Mouse (Mus musculus) lung, adult 2 months (tissue): ENCODE data around the gene Garnl3. TPM values are rescaled to one million over a fixed set of nuclear protein-coding genes. Genes with fewer than 3 reads are reported as not detected.
A peak's percentile ranks its signal among the peaks of the same experiment; 100 is the strongest.

ENCODE experiments used
- DNase-seq: peaks from one replicate; pipeline ENCODE4 v3.0.0; 2022
- H3K4me1 ChIP-seq: fragments of 200-500 bp; 2 replicates; pipeline ENCODE4 v1.6.1; 2011; ENCODE audit warnings: low read length; ENCODE audit not compliant: control insufficient read depth, insufficient read depth
- H3K4me3 ChIP-seq: fragments of 200-500 bp; replicated peaks from 2 replicates; pipeline ENCODE3; 2011; ENCODE audit warnings: low read depth, mild to moderate bottlenecking, control low read depth, low read length; ENCODE audit errors: extremely low read depth
- CTCF ChIP-seq: fragments of 200-500 bp; IDR thresholded peaks from 2 replicates; pipeline ENCODE4 v1.5.1; 2011; ENCODE audit warnings: mild to moderate bottlenecking, low read length, control low read depth; ENCODE audit not compliant: insufficient read depth
- POLR2A ChIP-seq: fragments of 200-500 bp; IDR thresholded peaks from 2 replicates; pipeline ENCODE4 v1.6.1; 2011; ENCODE audit warnings: low read depth, mild to moderate bottlenecking, control low read depth, low read length, borderline replicate concordance; ENCODE audit errors: extremely low read depth
- WGBS: fragments of 180-500 bp; shearing (Covaris S2); methylation state at CpG from one replicate; pipeline ENCODE4 v1.1.7; 2018; 5-methylcytosine and 5-hydroxymethylcytosine counted together
- polyA plus RNA-seq: library from polyadenylated mRNA; depleted of rRNA; stranded (reverse); fragments of >200 nt; gene quantifications from 2 replicates; pipeline ENCODE4 v1.2.3, GENCODE M21; 2012

The Garnl3 gene
- polyA plus RNA-seq, 1 experiment: 12.0 TPM

DNA sequence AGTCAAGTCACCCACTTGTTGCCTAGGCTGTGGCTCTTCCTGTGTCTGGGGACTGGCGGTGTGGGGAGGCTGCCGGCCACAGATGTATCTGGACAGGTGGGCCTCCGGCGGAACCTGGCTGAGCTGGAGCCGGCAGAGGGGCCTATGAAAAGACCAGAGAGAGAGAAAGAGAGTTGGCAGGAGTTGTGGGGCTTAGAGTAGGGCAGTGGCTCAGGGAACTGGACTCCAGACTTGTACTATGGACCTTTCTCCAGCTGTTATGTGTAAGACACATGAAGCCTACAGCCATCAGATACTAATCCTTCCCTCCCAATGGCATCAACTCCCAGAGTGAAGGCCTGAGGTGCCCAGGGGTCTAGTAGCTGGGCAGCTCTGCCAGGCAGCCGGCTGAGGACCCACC, 27.4 kb upstream of the Garnl3 start:
- Histone ChIP-seq H3K4me3 (no peak overlapping the region), H3K4me1 (peaks cover 6% of the 10 kb centered on the region)
- WGBS: 82% methylated on average over 6 of the region's 6 CpGs
- TF ChIP-seq CTCF (no peak), POLR2A (no peak)
- no peak for DNase-seq

DNA sequence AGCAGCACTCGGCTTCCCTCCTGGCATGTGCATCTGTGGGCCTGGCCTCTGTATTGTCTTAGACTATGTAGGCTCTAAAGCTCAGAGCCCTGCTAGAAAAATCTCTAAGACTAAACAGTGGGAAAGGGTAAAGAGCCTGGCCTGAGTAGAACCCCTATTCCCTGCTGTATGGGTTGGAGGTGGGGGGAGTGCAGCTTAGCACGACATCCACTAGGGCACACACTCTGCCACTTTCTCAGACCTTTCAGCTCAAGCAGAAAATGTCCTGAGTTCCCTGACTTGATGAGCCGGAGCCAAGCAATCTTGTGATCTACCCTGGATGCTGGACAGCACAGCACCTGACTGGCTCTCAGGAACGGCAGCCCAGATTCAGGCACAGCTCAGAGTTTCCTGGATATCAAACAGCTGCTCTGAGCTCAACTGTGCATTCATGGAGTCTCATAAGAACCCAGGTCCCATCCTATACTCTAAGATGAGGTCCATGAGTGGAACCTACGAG, 24.9 kb upstream of the Garnl3 start:
- no peak overlapping the region for H3K4me3 ChIP-seq
- H3K4me1 ChIP-seq: peaks cover 6% of the 10 kb centered on the region
- TF ChIP-seq POLR2A (no peak), CTCF (no peak)
- no peak for DNase-seq
- WGBS: 81% methylated on average over 5 of the region's 5 CpGs

DNA sequence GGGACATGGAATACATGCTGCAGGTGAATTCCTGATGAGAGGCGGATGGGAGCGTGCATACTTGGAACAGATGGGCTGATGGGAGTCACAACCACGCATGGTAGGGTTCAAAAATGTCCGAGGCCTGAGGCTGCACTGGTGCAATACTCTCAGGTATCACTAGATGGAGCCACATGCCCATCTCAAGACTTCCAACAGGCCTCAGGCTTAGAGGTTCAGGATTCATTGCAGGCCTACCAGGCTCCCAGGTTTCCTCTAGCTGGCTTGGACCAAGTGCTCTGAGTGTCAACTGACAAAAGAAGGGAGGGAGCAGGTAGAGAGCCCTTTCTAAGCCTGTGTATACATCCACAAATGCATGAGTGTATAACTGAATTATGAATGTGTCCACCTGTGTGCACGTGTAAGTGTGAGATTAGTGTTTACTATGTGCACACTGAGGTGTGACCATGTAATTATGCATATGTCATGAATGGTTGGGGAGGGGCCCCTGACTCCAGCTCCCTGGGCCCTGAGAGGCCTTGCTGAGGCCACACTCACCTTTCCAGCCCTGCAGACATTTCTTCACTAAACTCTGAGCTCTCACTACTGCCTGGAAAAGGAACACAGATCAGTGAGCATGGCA, 23.4 kb upstream of the Garnl3 start:
- Histone ChIP-seq H3K4me3 (no peak overlapping the region), H3K4me1 (peaks cover 4% of the 10 kb centered on the region)
- WGBS: 29% methylated on average over 5 of the region's 5 CpGs
- DNase-seq: peak; percentile 73
- TF ChIP-seq CTCF (peak; percentile 96), POLR2A (no peak)

DNA sequence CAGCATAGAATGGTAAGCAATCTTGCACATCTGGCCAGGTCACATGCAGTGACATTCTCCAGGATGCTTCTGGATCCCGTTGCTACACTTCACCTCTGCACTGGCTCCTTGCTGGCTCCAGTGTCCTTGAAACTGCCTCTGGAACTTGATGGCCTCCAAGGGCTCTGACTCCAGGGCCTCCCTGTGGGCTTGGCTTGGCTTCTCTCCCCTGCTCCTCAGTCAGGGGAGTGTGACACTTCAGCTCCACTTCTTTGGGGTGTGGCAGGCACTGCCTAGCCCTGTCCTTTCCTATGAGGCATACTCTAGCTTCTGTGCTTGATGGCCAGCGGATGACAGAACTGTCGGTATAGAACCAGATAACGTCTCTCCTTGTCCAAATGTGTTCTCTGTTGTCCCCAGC, 15.5 kb upstream of the Garnl3 start:
- Histone ChIP-seq H3K4me1 (no peaks in the 10 kb centered on the region), H3K4me3 (no peak overlapping the region)
- no peak for TF ChIP-seq POLR2A
- TF ChIP-seq CTCF: no peak
- WGBS: 65% methylated on average over 4 of the region's 4 CpGs
- no peak for DNase-seq

DNA sequence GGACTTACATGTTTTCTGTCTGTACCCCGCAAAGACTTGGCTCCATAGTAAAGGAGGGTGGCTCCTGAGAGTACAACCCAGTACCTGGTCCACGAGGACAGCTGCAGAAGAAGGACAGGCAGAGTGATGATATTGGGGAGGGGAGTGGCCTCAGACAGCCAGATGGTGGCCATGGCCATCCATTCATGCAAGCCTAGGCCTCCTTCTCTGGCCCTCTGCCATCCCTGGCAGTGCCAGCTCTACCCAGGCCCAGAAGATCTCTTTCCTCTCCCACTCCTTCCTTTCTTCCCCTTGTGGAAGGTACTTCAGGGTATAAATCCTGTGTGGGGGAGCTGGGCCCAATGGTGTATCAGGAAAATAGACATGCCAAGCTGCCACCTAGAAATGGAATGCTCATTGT, 11.8 kb upstream of the Garnl3 start:
- Histone ChIP-seq H3K4me3 (no peak overlapping the region), H3K4me1 (no peaks in the 10 kb centered on the region)
- 88% methylated on average over 2 of the region's 2 CpGs for WGBS
- DNase-seq: no peak
- no peak for TF ChIP-seq POLR2A
- no peak for TF ChIP-seq CTCF

DNA sequence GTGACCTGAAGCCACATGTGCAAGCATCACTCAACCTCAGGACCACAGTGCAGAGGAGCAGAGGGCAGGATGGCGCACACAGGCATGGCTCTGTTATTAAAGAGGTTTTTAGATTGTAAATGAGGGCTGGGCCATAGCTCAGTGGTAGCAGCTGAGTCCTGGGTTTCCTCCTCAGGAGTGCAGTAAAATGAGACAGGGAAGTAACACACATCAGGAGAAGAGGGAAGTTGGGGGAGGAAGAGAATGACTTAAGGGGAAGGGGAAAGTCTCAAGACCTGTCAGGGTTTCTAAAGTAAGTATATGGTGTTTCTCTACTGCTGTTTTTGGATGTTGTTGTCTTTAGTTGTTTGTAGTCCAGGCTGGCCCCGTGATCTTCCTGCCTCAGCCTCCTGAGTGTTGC, 7.0 kb upstream of the Garnl3 start:
- Histone ChIP-seq H3K4me1 (no peaks in the 10 kb centered on the region), H3K4me3 (no peak overlapping the region)
- DNase-seq: no peak
- no peak for TF ChIP-seq POLR2A
- WGBS: 81% methylated on average over 2 of the region's 2 CpGs

DNA sequence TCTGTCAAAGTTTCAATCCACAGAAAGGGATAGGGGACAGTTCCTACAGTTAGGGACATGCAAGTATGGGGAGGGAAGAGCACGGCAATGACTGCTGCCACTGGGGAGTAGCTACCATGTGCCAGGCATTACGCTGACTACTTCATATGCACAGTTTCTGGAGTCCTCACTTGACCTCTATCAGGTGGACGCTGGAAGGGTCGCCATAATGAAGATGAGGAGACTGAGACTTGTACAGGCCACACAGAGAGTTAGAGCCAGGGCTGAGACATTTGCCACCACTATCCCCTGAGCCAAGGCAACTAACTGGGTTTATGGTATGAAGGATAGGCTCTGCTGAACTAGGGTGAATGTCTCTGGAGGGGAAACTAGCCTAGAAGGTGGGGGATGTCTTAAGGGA, 6.3 kb upstream of the Garnl3 start:
- no peak for DNase-seq
- H3K4me1 ChIP-seq: no peaks in the 10 kb centered on the region
- no peak for TF ChIP-seq CTCF
- TF ChIP-seq POLR2A: no peak
- WGBS: 86% methylated on average over 4 of the region's 4 CpGs
- H3K4me3 ChIP-seq: no peak overlapping the region

DNA sequence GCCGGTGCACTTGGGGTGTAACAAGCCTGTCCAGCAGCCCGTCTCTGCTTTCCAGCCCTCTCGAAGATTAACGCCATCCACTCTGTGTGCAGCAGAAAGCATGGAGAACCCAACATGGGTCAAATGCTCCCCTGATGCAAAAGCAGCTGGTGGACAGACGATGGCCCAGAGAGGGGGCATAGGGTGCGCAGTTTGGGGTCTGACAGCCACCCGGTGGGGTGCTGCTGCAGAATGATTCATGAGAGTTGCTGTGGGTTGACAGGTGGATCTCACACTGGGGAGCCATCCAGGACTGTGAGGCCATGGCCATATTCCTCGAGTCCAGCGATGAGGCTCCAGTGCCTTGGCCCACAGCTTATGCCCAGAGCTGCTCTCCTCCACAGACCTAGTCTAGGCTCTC, 5.8 kb upstream of the Garnl3 start:
- TF ChIP-seq POLR2A (no peak), CTCF (no peak)
- H3K4me3 ChIP-seq: no peak overlapping the region
- DNase-seq: no peak
- no peaks in the 10 kb centered on the region for H3K4me1 ChIP-seq
- 86% methylated on average over 9 of the region's 9 CpGs for WGBS

DNA sequence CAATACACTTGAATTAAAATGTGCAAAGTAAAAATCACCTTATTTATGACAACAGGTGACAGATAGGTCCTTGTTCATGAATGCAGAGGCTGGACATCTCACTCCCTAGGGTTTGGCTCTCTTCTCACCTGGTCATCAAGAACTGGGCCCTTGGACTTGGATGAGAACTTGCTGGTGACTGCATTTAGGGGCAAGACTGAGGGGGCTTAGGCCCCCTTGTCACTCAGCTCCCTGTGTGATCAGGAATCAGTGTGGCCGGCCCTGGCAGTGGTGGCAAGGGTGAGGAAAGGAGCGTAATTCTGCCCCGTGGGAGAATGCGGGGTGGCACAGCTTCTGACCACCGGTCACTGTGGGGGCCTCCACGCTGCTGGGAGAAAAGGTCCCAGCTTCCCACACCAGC, 4.9 kb upstream of the Garnl3 start:
- TF ChIP-seq POLR2A (no peak), CTCF (no peak)
- WGBS: 90% methylated on average over 6 of the region's 6 CpGs
- Histone ChIP-seq H3K4me1 (no peaks in the 10 kb centered on the region), H3K4me3 (no peak overlapping the region)
- no peak for DNase-seq

GRCm38 (mm10) chr2:33134766-33135490, 3.5 kb upstream of the Garnl3 start:
- TF ChIP-seq CTCF (no peak), POLR2A (no peak)
- WGBS: 62% methylated on average over 7 of the region's 7 CpGs
- Histone ChIP-seq H3K4me1 (0 out of 2 replicates have a peak, but pooled peaks cover 2% of the 10 kb centered on the region), H3K4me3 (no peak overlapping the region)
- no peak for DNase-seq
